Mouse (Mus musculus) CD4-positive, CD25-positive, alpha-beta regulatory T cell, adult 2 months (primary cell): ENCODE measurements around the gene Mtus2.

Experiments
- DNase-seq: peaks from one replicate; pipeline ENCODE4 v3.0.0-alpha.2; 2012; ENCODE audit warnings: low read depth, low spot score

Mtus2 gene

DNA sequence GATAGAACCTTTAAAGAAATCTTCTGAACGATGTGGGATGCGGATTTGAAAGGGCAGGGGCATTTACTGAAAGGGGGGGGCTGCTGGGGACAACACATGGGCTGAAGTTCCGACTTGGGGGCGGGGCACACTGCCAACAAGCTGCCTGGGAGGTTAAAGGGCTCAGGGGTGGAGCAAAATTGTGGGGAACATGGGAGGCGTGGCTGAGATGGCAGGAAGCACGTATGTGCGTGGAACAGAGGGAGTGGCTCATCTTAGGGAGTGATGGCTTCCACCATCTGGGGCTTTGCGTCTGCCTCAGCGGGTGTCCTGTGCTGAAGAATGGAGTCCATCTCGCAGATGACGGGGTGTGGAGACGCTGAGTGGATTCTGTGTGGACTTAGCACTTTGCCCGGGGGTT lies 70.9 kb downstream of the Mtus2 start:
- DNase-seq, result no peak

DNA sequence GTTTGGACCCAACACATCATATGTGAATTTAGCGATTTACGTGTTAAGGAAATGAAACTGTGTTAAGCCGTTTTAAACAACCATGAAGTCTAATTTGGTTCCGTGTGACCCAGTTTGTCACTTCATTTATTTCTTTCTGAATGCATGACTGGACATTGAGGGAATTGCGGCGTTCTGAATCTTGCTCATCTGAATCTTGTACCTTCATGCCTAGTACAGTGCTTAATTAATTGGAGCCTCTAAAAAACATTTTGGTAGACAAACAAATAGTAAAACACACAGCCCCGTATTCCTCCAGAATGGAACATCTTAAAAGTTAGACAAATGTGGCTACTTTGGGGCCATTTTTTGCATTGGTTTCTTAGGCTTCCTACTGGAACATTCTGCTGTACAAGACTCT lies 84.5 kb downstream of the Mtus2 start:
- DNase-seq, result no peak

DNA sequence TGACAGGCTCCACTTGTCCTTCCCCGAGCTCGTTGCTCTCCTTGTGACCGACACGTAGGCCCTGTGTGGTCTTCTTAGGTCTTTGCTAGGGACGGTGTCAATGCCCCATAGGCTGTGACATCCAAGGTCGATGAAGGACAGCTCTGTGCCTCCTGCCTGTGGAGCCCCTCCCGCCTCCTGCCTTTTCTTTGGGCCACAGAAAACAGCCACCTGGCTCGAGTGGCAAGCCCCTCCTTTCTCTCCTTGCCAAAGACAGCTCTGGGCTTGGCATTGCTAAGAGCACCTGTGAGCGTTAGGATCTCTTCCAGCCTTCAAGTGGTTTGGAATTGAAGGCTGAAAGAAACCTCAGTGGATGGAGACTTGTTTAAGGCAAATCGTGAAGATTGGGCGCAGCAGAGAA lies 91.1 kb downstream of the Mtus2 start:
- no peak for DNase-seq

DNA sequence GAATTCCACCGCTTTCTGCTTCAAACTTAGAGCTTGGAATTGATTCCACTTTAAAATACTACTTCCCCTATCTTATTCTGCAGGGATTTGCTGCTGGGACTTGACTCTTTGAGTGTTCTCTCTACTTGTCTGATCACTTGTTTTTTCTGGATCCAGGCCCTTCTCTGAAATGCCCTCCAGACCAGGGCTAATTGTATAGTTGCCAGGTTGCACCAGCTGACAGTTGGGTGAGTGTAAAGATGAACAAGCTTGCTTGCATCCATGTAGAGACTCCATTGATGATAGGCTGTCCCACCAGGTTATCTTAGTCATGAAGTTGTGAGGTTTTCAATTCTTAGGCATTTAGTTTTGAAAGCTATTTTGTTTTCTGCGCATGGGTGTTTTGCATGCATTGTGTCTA lies 92.2 kb downstream of the Mtus2 start:
- no peak for DNase-seq

DNA sequence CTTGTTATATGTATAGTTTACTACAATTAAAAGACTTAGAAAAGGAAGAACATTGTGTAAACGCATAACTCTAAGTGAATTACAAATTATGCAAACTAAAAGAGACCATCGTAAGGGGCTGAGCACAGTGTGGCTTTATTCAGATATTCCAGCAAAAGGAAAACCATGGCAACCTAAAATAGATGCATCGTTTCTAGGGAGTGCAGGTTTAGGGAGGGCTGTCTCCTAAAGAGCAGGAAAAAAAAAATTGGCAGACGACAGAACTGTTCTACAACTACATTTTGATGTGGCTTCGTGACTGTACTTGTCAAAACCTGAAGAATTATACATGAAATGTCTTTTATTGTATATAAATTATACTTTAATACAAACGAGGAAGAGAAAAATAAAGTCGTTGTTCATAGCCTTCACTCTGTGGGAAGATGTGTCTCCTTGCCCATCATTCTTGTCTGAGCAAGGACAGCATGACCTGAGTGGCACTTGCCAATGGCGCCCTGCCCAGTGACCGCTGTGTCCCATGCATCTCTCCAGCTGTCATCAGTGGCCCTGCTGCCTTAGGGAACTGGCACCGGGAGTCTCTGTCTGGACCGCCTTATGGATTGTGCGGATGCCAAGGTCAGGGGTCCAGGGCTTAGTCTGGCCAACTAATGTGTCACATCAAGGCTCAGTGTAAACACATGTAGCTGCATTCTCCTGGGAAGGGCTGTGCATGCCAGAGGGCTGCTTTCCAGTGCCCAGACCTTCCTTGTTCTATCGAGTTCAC lies 95.9 kb downstream of the Mtus2 start:
- DNase-seq, result no peak

DNA sequence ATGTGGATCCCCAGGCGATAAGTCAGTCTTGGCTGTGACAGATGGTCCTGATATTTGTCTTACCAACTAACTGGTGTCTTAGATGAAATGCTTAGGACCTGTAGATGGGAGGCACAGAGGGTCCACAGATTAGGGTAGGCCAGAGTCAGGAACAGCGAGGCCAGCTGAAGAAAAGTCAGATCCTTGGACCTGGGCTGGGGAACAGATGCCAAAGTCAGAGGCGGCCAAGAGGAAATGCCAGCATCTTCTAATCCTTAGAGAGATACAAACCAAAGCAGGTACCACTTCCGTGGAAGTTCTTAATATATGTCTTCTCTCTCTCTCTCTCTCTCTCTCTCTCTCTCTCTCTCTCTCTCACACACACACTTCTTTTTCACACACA lies 96.5 kb downstream of the Mtus2 start:
- DNase-seq, result no peak

DNA sequence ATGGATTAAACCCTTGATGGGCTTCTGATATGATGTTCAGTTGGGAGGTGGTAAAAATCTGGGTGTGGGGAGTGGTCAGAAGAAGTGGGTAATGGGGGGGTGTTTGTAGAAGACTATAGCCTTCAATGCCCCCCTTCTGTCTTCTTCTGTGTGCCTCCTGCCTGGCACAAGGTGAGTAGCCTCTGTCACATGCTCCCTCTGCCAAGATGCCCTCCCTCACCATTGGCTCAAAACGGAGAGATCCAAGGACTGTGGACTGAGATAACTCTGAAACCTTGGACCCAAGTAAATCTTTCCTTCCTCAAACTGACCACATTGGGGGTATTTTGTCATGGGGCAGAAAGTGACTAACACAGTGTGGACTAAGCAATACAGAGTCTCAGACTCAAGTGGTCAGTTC lies 99.7 kb downstream of the Mtus2 start:
- DNase-seq, result no peak

DNA sequence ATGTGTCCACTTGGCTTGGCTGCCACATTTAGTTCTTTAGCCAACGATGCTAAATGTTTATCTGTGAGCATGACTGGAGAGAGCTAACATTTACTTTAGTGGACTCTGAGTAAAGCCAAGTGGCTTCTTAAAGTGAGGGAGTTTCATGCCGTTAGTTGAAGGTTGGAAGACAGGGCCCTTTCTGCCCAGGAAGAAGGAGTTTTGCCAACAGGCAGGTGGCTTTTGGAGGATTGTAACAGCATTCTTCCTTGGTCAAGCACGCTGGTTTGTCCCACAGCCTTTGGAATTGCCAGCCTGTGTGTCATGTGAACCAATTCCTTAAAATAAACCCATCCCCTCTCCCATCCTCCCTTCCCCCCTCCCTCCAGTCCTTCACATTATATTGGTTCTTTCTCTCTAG lies 100.3 kb downstream of the Mtus2 start:
- DNase-seq, result no peak

DNA sequence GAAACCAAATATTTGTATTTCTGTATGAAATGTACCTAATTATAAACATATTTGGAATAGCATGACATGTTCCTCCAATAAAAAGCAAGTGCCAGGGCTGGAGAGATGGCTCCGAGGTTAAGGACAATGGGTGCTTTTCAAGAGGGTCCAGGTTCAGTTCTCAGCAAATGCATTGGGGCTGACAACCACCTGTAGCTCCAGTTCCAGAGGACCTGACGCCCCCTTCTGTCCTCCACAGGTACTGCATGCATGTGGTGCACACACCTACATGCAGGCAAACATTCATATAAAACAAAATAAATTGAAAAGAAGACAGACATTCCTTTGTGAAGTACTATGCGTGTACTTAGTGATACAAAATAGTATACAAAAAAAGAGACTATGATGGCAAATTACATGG lies 102.2 kb downstream of the Mtus2 start:
- no peak for DNase-seq

DNA sequence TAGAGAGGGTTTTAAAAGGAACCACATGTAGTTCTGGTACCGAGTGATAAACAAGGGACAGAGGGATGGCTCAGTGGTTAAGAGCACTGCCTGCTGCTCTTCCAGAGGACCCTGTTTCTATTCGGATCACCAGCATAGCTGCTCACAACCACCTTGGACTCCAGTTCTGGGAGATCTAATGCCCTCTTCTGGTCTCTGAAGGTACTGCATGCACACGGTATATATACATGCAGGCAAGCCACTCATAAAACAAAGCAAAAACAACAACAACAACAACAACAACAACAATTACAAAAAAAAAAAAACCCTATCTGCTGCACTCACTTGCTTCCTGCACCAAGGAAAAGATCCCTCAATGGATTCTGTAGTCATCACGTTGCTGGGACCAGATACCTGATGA lies 104.7 kb downstream of the Mtus2 start:
- DNase-seq, result no peak

DNA sequence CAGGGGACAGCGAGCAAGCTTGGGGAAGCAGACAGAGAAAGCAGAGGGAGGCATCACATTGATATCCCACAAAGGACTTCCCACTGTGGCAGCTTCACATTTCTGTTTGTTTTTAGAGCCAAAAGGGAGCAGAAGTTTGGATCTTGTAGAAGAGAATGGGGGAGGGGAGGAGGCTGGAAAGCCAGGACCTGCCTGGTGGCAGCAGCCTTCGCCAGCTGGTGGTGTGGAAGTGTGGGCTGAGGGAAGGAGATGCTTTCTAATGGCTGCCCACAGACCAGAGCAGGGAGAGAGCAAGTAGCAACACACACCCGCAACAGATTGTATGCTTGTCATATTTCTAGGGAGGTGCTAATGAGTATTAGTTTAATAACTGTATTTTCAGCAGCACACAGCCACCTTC lies 106.6 kb downstream of the Mtus2 start:
- no peak for DNase-seq

DNA sequence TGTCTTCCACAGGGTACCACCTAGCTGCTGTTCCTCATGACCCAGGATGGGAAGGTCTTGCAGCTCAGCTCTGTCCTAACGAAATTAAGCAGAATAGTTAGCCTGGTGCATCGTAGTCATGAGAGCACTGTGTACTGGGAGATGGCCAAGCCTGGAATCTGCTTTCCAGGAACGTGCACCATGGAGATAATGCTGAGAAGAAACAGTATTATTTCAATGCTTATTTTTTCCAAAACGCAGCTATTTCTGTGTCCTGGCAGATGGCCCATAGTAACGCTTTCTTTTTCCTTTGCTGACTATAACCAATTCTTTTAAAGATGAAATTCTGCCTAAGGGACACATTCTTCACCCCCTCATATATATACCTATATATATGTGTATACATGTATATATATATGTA lies 108.1 kb downstream of the Mtus2 start:
- no peak for DNase-seq

DNA sequence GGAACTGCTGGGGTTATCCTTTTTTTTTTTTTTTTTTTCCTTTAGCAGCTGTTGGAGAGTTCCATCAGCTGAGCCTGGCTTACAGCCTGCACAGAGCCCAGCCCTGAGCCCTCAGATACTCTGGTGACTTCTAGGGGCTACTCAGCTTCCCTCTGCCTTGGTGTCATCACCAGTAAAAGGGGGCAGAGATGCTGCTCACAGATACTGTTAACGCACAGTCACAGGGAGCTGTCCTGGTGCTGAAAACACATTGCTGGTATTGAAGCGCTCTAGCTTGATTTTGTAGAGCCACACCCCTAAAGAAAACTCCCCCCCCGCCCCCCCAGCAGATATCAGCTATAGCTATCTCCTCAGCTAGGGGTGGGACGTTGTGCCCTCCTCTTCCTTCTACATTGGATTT lies 112.8 kb downstream of the Mtus2 start:
- DNase-seq, result no peak

DNA sequence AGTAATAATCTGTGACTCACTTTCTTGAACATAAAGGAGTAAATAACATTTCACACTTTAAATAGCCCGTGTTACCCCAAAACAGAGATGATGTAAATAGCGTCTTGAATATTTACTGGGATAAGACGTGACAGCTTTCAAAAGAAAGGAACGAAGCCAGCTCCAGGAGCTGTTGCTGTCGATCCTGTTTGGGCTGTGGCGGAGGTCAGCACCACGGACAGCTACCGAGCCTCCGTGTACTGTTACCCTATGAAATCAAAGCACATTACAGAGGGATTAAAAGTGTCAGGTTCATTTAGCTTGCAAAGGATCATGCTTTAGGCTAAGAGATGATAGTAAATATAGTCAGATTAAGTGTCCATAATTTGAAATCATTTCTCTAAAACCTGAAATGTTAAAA lies 114.7 kb downstream of the Mtus2 start:
- DNase-seq, result no peak

DNA sequence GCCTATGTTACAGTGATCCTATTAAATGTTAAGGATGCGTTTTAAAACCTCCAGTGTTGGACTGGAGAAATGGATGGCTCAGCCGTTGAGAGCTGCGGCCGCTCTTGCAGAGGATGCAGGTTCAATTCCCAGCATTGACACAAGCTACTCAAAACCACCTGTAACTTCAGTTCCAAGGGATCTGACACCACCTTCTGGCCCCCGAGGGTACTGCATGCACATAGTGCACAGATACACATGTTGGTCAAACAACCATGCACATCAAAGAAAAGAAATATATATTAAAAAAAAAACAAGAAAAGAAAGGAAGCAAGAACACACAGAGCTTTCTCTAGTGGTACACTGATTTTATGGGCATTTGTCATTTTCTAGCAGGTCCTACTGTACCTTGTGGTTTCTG lies 116.3 kb downstream of the Mtus2 start:
- DNase-seq, result no peak

DNA sequence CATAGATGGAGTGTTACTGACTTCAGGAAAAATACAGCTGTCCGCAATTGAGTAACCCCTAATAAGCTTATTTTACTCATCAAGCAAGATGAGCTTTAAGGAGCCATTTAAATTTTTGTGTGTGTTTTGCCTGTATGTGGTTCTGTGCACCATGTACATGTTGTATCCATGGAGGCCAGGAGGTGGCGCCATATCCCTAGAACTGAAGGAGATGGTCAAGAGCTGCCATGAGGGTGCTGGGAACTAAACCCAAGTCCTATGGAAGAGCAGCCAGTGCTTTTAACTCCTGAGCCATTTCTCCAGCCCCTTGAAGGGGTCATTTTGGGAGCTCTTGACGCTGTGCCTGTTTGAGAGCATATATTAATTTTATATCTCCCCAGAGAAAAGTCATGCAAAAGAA lies 122.6 kb downstream of the Mtus2 start:
- no peak for DNase-seq

DNA sequence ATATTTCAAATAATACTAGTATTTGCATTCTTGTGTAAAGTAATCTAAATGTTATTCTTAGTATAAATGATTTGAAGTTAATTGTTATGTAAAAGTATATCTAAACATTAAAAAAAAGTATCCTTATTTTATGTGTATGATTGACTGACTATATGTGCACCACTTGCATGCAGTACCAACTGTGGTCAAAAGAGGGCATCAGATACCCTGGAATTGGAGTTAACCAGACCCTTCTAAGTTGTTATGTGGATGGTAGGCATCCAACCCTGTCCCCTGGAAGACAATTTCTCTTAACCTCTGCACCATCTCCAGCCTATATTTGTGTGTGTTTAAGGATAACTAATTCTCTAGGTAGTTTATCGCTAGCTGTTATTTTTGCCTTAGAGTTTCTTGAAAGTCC lies 126.4 kb downstream of the Mtus2 start:
- DNase-seq, result no peak

DNA sequence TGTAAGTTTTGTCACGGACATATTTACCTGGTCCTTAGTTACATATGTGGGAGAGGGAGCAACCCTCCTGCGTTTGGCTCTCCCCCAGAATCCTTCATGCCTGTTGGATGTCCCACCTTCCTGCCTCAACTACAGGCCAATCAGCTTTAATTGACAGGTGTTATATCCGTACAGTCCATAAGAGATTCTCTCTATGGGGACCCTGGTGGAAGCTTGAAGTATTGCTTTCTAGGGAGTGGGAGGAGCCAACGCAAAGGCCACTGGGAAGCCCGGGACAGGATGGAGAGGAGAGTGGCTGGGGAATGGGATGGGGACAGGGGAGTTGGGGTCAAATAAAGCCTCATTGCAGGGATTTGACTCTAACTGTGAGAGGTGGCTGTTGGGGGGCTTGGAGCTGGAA lies 127.6 kb downstream of the Mtus2 start:
- no peak for DNase-seq

DNA sequence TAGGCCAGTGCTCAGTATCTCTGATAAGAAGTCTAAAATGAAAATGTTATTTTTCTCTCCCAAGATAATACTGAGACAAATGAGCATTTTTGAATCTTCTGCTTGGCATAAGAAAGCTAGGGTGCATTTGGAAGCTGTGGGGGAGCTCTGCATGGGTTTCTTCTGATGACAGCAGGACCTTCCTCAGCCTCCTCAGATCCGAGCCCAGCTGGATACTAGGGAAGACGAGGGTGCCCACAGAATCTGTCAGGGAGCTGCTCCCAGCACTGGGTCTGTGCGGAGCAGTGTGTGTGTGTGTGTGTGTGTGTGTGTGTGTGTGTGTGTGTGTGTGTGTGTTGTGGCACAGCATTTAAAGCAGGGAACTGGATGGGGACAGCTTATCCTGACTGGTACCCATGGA lies 130.7 kb downstream of the Mtus2 start:
- no peak for DNase-seq

DNA sequence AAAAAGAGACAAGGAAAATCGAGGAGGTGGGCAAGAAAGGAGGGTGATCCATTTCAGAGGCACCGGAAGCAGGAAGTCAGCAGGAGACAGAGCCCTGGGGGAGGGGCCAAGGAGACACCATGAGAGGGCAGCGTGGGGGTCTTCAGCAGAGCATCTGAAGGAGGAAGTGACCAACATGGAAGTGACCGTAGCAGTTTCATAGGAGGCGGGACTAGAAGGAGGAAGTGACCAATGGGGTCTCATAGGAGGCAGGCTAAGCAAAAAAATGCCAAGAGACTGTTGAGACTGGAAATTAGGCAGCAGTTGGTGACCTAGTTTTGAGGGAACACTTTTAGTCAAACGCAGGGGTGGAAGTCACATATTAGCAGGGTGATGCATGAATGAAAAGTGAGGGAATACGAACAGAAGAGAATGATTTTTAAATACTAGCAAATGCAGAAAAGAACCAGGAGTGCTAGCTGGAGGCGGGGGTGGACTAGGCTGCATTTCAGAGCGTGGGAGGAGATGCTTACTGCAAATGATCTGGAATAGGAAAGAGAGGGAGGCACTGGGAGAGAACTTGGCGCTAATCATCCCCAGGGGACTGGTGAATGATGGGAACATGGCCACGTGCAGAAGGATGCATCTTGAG lies 133.2 kb downstream of the Mtus2 start:
- no peak for DNase-seq

DNA sequence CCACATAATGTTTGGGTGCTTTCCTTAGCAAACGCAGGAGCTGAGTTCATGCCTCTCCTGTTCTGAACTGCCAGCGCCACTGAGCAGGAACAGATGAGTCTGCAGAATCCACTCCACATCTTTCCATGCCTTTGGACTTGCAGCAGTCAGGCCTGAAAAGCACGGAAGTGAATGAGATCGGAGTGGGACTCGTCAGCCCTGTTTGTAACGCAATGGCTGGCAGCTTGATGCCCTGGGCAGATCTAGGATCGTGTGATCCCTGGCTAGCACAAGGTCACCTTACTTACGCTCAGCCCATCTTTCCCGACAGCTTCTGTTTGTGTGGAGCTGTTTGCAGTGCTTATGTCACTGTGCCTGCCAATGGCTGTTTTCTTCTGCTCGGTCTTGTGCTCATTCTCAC lies 137.5 kb downstream of the Mtus2 start:
- no peak for DNase-seq

DNA sequence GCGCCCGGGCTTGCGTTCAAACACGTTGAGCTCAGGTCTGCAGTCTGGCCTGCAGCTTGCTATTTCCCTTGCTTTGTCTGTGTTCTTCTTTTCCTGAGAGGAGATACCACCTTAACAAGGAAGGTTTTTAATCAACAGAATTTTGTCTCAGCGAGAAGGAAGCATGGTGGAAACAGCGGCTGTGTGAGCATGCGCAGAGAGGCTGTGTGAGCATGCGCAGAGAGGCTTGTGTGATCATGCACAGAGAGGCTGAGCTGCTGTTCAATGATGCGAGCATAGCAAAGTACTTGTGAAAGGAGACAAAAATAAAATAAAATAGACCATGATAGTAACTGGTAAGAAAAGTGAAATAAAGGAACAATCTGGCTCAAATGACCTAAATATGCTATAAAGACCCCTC lies 142.2 kb downstream of the Mtus2 start:
- DNase-seq, result no peak

DNA sequence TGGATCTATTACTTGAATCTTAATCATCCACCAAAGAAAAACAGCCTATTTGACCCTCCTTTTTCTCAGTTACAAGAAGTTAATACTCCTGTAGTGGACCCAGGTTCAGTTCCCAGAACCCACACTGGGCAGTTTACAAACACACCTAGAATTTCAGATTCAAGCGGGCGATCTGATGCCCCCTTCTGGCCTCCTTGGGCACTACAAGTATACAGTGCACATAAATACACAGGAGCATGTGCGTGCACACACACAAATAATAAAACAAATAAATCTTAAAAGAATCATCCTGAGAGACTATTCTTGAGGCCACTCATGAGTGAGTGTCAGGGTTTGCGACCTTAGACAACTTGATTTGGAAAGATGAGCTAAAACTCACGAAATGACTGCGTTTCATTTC lies 150.2 kb downstream of the Mtus2 start:
- DNase-seq, result no peak

DNA sequence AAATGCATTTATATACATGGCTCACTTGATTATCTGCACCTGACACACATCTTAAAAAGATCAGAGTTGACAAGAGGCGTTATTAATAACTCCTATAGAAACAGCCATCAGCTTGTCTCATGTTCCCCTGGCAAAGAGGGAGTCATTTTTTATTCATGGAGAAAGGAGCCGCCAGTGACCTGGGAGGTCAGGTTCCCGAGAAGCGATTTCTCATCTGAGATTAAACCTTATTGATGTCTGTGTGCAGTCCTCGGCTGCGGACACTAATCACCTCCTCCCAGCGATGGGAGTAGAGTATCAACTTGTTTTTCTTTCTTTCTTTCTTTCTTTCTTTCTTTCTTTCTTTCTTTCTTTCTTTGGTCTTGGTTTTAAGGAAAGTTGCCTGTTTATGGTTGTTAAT lies 150.8 kb downstream of the Mtus2 start:
- no peak for DNase-seq
